Mouse (Mus musculus): ENCODE measurements around the gene Rnf135.
"Not testable (repeated sequence)": the region's sequence is repeated elsewhere in the genome, so short reads cannot be mapped to it uniquely, and the experiment has no call there.

GRCm38 (mm10) chr11:80183054-80183704 lies 472 bp upstream of the Rnf135 start:
- TF ChIP-seq FLI1 (IDR thresholded peaks at IDR 0.05; ENCODE audit: low read length); GATA1 (IDR thresholded peaks at IDR 0.05; ENCODE audit: borderline replicate concordance, low read length): not testable (repeated sequence)
